Mouse (Mus musculus) embryo, embryonic 10.5 days (tissue): Measurements from ENCODE around the gene Nup210.
A peak's percentile ranks its signal among the peaks of the same experiment; 100 is the strongest.
"Not testable (repeated sequence)": the region's sequence is repeated elsewhere in the genome, so short reads cannot be mapped to it uniquely, and the experiment has no call there.

Source experiments
- DNase-seq: peaks from one replicate; pipeline ENCODE4 v3.0.0-alpha.2; 2015; ENCODE audit warnings: low spot score

Nup210 gene

GRCm38 (mm10) chr6:91139846-91140245 lies 23.2 kb upstream of the Nup210 start:
- DNase-seq, result peak; percentile 85

- no peak for DNase-seq
Measured at GRCm38 (mm10) chr6:91137343-91137956, 20.8 kb upstream of the Nup210 start.

- DNase-seq, result no peak
Measured at GRCm38 (mm10) chr6:91130856-91131255, 14.2 kb upstream of the Nup210 start.

- DNase-seq, result no peak
Measured at GRCm38 (mm10) chr6:91128996-91129395, 12.4 kb upstream of the Nup210 start.

GRCm38 (mm10) chr6:91125228-91125585 lies 8.6 kb upstream of the Nup210 start:
- DNase-seq, result no peak

- no peak for DNase-seq
Measured at GRCm38 (mm10) chr6:91124286-91125227, 7.9 kb upstream of the Nup210 start.

GRCm38 (mm10) chr6:91123453-91123852 lies 6.8 kb upstream of the Nup210 start:
- no peak for DNase-seq

GRCm38 (mm10) chr6:91121089-91121488 lies 4.5 kb upstream of the Nup210 start:
- not testable (repeated sequence) for DNase-seq

- no peak for DNase-seq
Measured at GRCm38 (mm10) chr6:91120206-91120605, 3.6 kb upstream of the Nup210 start.

GRCm38 (mm10) chr6:91118526-91118925 lies 1.9 kb upstream of the Nup210 start:
- DNase-seq, result no peak

GRCm38 (mm10) chr6:91117149-91117548 lies 520 bp upstream of the Nup210 start:
- no peak for DNase-seq

- no peak for DNase-seq
Measured at GRCm38 (mm10) chr6:91115863-91116243, 776 bp downstream of the Nup210 start.

- DNase-seq, result peak; percentile 39
Measured at GRCm38 (mm10) chr6:91115158-91115557, 1.5 kb downstream of the Nup210 start.

GRCm38 (mm10) chr6:91114716-91115115 lies 1.9 kb downstream of the Nup210 start:
- DNase-seq, result no peak

- no peak for DNase-seq
Measured at GRCm38 (mm10) chr6:91111954-91112252, 4.7 kb downstream of the Nup210 start.

- no peak for DNase-seq
Measured at GRCm38 (mm10) chr6:91111141-91111953, 5.3 kb downstream of the Nup210 start.

GRCm38 (mm10) chr6:91110323-91111020 lies 6.2 kb downstream of the Nup210 start:
- DNase-seq, result no peak

- no peak for DNase-seq
Measured at GRCm38 (mm10) chr6:91109489-91109888, 7.1 kb downstream of the Nup210 start.

- no peak for DNase-seq
Measured at GRCm38 (mm10) chr6:91108917-91109450, 7.6 kb downstream of the Nup210 start.

GRCm38 (mm10) chr6:91108301-91108916 lies 8.2 kb downstream of the Nup210 start:
- no peak for DNase-seq

GRCm38 (mm10) chr6:91105400-91106129 lies 11.1 kb downstream of the Nup210 start:
- no peak for DNase-seq
